Mouse (Mus musculus) ES-Bruce4 (cell line): ENCODE results near the gene Umps. TPM values are rescaled to one million over a fixed set of nuclear protein-coding genes. Genes with fewer than 3 reads are reported as not detected.

Experiments
- H3K27ac ChIP-seq: 2 replicates; pipeline ENCODE4 v1.5.1; 2012; ENCODE audit warnings: low read length, inconsistent platforms; ENCODE audit not compliant: insufficient read depth
- H3K27me3 ChIP-seq: 2 replicates; pipeline ENCODE4 v1.6.1; 2012; ENCODE audit warnings: mild to moderate bottlenecking, low read length, inconsistent platforms; ENCODE audit not compliant: control insufficient read depth, poor library complexity, insufficient read depth, severe bottlenecking
- H3K36me3 ChIP-seq: 2 replicates; pipeline ENCODE4 v1.6.1; 2012; ENCODE audit warnings: inconsistent platforms, mild to moderate bottlenecking, low read length, moderate library complexity; ENCODE audit not compliant: control insufficient read depth, poor library complexity, insufficient read depth, severe bottlenecking
- H3K4me1 ChIP-seq: one replicate; pipeline ENCODE4 v1.8.1; 2011; ENCODE audit warnings: low read length; ENCODE audit not compliant: control insufficient read depth, insufficient read depth
- H3K4me3 ChIP-seq: 2 replicates; pipeline ENCODE4 v1.5.1; 2011; ENCODE audit warnings: low read depth, mild to moderate bottlenecking, low read length
- H3K9ac ChIP-seq: 2 replicates; pipeline ENCODE4 v1.6.1; 2012; ENCODE audit warnings: low read depth, mild to moderate bottlenecking, inconsistent platforms; ENCODE audit not compliant: poor library complexity, severe bottlenecking
- H3K9me3 ChIP-seq: replicated peaks from 2 replicates; pipeline ENCODE4 v1.6.1; 2012; ENCODE audit warnings: mild to moderate bottlenecking, low read length, inconsistent platforms; ENCODE audit not compliant: control insufficient read depth, poor library complexity, insufficient read depth, severe bottlenecking
- CTCF ChIP-seq: IDR thresholded peaks from one replicate; pipeline ENCODE4 v1.8.1; 2011; ENCODE audit warnings: low read depth, low read length
- EP300 ChIP-seq: IDR thresholded peaks from 2 replicates; pipeline ENCODE4 v1.6.1; 2011; ENCODE audit warnings: low read depth, low read length; ENCODE audit not compliant: insufficient read depth
- POLR2A ChIP-seq: IDR thresholded peaks from one replicate; pipeline ENCODE4 v1.8.1; 2011; ENCODE audit warnings: low read length; ENCODE audit not compliant: insufficient read depth
- polyA plus RNA-seq: library from polyadenylated mRNA; stranded (reverse); fragments of >200 nt; gene quantifications from 2 replicates; pipeline ENCODE4 v1.2.4, GENCODE M21; 2011; ENCODE audit warnings: low read depth; ENCODE audit not compliant: missing spikeins, insufficient read depth, insufficient read length

Umps gene
- polyA plus RNA-seq = 48.6 and 51.6 TPM in 2 replicates

GRCm38 (mm10) chr16:33966538-33967282 lies at the start of gene Umps:
Gene Umps (minus strand): TSS chr16:33967038.
- Histone ChIP-seq H3K27ac (no peak within 1 kb of the TSS), H3K4me1 (no peaks in the 10 kb centered on the region), H3K4me3 (peak within 1 kb of the TSS; percentile 86), H3K36me3 (peaks cover 20% of the 10 kb centered on the region), H3K27me3 (no peaks in the 10 kb centered on the region), H3K9me3 (no peaks in the 10 kb centered on the region), H3K9ac (peak within 1 kb of the TSS; percentile 82)
- TF ChIP-seq POLR2A (peak; percentile 50), CTCF (no peak)

DNA sequence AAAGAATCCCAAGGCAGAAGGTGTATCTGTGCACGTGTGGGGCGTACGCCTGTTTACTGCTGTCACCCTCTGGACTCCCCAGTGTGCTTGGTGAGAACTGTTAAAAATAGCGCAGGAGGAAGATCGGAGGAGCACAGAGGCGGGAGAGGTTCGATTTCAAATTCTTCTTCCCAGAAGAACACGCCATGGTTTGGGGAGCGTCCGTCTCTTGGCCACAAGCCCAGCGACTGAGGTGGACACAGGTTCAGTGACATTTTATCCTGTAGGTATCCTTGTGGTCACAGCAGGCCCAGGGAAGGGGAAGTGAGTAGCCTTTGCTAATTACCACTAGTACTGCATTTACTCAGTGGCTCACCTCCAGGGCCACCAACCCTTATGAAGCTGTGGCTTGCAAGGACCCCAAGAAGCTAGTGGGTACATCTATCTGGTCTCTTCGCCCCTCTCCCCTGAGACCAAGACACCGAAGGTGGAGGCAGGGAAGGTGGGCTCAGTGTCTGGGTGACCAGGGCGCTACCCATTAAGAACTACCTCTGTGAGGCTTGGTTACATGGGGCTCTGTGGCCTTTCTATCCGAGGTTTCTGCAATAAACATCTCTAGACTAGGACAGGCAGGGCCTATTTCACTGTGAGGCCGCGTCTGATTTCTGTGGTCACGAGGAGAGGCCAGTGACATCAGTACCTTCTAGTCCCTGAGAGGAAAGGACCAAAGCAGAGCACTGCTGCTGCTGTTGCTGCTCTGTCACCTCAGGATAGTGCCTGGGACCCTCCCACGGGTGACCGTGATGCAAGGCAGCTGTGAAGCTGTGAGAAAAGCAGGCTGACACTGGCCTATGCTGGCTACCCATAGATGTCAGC lies 45.4 kb upstream of the Umps start:
- no peak overlapping the region for H3K4me3 ChIP-seq
- no peaks in the 10 kb centered on the region for H3K4me1 ChIP-seq
- TF ChIP-seq EP300 (no peak), CTCF (no peak), POLR2A (no peak)
- peaks cover 17% of the 10 kb centered on the region for H3K9me3 ChIP-seq
- no peaks in the 10 kb centered on the region for H3K36me3 ChIP-seq
- H3K27me3 ChIP-seq = no peaks in the 10 kb centered on the region
- no peak overlapping the region for H3K9ac ChIP-seq
- H3K27ac ChIP-seq = no peak overlapping the region

GRCm38 (mm10) chr16:34009567-34009966 lies 42.7 kb upstream of the Umps start:
- no peaks in the 10 kb centered on the region for H3K36me3 ChIP-seq
- no peak overlapping the region for H3K4me3 ChIP-seq
- no peaks in the 10 kb centered on the region for H3K27me3 ChIP-seq
- H3K27ac ChIP-seq = no peak overlapping the region
- TF ChIP-seq POLR2A = no peak
- no peak for TF ChIP-seq CTCF
- TF ChIP-seq EP300 = no peak
- H3K9me3 ChIP-seq = peaks cover 3% of the 10 kb centered on the region; the same call in 1 of the 2 replicates
- H3K4me1 ChIP-seq = no peaks in the 10 kb centered on the region
- no peak overlapping the region for H3K9ac ChIP-seq

DNA sequence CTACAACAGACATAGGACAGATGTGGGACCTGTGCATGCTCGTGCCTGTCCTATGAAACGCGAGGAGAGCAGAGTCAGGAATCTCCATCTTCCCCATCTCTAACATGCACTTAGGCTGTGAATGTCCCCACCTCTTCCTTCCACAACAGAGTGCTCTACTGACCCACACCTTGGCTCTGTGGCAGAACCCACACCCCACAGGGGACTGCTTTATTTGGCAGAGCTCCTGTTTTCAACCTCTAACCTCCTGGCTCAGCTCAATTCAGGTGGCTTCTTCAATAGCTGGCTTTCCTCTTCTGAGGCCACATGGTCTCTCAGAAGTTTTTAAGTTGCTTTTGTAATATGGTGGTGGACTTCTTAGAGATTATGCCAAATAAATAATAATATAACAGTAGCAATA lies 39.1 kb upstream of the Umps start:
- H3K9me3 ChIP-seq = peaks cover 3% of the 10 kb centered on the region; the same call in 1 of the 2 replicates
- no peak overlapping the region for H3K9ac ChIP-seq
- H3K27ac ChIP-seq = no peak overlapping the region
- TF ChIP-seq CTCF (no peak), POLR2A (no peak), EP300 (no peak)
- H3K27me3 ChIP-seq = no peaks in the 10 kb centered on the region
- no peak overlapping the region for H3K4me3 ChIP-seq
- H3K4me1 ChIP-seq = no peaks in the 10 kb centered on the region
- H3K36me3 ChIP-seq = no peaks in the 10 kb centered on the region

DNA sequence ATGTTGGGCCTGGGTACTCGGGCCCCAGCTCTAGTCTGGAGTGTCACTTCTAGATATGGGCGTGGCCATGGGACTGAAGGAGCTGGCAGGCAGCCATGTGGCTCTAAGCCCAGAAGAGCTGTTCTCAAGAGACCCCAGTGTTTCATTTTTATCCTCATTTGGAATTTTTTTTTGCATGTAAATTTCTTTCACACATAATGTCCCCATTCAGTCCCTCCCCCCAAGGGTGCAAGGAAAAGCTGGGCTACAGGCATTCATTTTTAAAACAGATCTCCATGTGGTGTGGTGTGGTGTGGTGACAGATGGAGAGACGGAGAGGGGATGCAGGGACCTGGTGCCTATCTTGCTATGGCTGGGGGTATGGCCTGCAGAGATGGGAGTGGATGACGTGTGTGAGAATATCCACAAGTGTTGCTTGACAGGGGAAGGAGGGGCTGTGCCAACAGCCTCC lies 37.3 kb upstream of the Umps start:
- Histone ChIP-seq H3K4me1 (no peaks in the 10 kb centered on the region), H3K27ac (no peak overlapping the region), H3K9ac (no peak overlapping the region), H3K4me3 (no peak overlapping the region), H3K9me3 (no peaks in the 10 kb centered on the region), H3K27me3 (no peaks in the 10 kb centered on the region), H3K36me3 (no peaks in the 10 kb centered on the region)
- TF ChIP-seq CTCF (no peak), POLR2A (no peak), EP300 (no peak)
